Mouse (Mus musculus) ES-Bruce4 (cell line): ENCODE results near the gene Zfp618.

Experiments used
- CTCF ChIP-seq: IDR thresholded peaks from one replicate; pipeline ENCODE4 v1.8.1; 2011; ENCODE audit warnings: low read depth, low read length
- EP300 ChIP-seq: IDR thresholded peaks from 2 replicates; pipeline ENCODE4 v1.6.1; 2011; ENCODE audit warnings: low read depth, low read length; ENCODE audit not compliant: insufficient read depth
- POLR2A ChIP-seq: IDR thresholded peaks from one replicate; pipeline ENCODE4 v1.8.1; 2011; ENCODE audit warnings: low read length; ENCODE audit not compliant: insufficient read depth

DNA sequence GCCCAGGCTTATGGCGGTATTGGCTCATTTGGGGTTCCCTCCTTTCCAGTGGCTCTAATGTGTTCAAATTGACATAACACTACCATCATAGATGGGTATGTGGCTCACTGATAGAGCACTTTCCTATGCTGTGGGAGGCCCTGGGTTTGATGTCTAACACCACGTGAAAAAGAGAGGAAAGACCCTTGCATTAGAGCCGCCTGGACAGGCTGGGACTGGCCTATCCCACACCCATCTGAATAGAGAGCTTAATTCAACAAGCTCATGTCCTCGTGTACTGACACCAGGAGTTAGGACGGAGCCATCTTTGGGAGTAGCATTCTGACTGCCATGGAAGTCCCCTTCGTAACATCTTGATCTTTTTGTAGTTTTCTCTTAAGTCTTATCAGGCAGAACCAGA is 32.2 kb downstream of the Zfp618 start:
- TF ChIP-seq CTCF, result no peak
- no peak for TF ChIP-seq POLR2A
- no peak for TF ChIP-seq EP300
